Mouse (Mus musculus): Measurements from ENCODE around the gene Vwc2. TPM values are rescaled to one million over a fixed set of nuclear protein-coding genes. Genes with fewer than 3 reads are reported as not detected.

Gene Vwc2
- total RNA-seq, 4 experiments from 2014 or later = 0.13 TPM; not detected in 3

DNA sequence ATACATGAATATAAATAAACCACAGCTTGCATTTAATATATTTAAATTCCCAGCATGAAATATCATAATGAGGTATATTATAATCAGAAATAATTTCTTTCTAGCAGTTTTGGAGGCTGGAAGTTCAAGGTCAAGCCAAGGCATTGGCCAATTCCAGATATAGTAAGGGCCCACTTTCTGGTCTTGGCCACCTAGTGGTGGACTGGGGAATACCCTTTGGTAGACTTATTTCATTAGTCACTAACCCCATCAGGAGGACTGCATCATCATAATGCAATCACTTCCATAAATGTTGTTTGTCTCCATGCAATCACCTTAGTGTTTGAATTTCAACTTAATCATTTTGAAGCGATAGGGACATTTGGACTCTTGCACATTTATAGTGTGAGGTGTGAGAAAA lies 125.3 kb downstream of the Vwc2 start:
- DNase-seq (ENCODE audit: low spot score in 2 of 2) = no peak

DNA sequence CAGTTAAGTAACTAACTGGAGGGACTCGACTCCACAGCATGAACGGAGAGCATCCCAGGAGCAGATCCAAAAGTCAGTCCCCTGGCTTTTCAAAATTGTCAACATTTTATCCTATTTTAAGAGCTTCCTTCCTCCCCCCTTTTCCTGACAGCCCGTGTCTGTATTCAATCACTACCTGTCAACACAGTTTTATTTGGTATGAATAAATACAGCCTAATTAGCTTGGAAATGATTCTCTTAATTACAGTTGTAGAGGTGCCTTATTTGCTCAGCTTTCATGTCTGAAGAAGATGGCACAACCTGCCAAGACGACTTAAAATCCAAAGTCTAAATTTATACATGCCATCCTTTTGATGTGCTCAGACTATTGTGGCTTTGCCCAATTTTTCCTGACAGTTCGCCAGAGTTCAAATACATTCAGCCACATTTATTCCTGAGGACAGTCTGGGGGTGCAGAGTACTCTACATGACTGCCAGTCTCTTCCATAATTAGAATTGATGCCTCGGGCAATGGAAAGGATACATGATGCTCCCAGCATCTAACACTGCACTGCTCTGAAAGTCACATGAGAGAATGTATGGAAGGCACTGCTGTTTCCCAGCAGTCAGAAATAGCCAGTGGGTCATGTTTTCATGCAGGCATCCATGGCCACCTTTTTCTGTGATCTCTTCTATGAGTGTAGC lies 128.8 kb downstream of the Vwc2 start:
- DNase-seq (ENCODE audit: low spot score in 2 of 2) = no peak

DNA sequence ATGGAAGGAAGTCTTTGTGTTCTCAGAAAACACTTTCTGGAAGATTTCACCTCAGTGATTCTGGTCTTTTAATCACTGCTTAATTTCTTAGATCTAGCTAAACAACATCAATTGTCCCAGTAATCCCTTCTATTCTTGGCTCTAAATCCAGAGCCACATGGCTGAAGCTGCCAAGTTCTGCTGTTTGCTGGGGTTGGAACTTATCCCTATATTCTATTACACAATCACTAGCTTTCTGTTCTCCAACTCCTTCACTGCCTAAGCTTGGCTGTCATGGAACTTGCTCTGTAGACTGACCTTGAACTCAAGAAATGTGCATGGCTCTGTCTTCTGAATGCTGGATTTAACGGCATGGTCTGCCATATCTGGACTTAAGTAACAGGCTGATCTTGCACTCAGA lies 143.3 kb downstream of the Vwc2 start:
- no peak for DNase-seq (ENCODE audit: low spot score in 2 of 2)

DNA sequence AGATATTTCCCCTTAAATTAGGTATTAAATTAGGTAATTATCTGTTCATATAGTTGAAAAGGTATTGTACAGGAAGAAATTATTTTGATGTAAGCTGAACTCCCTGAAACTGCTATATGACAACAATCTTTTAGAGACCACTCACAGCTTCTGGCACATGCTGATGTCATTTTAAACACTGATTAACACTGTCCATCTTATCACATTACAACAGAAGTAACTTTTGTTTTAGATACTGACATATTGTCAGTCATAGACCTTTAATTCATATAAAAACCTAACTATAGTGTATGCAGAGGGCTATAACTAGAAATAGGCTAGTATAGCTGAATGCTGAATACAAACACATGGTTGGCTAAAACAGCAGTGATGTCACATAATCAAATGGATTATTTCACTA lies 166.1 kb downstream of the Vwc2 start:
- DNase-seq (ENCODE audit: low spot score in 2 of 2) = no peak

DNA sequence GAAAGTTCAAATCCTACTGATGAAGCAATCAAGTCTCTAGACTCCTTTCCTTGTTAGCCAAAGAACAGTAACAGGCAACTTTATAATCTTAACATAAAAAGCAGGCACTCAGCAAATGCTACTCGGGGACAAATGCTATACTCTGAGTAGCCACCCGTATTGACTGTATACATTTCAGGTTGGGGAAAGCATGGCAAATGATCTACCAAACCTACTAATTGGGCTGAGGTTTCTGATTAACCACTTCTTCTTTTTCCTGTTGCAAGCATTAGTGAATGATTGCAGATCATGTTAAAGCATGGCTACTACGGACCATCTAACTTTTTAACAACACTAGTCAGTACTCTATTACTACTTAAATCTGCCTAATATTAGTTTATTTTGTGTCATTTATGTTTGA lies 169.5 kb downstream of the Vwc2 start:
- DNase-seq (ENCODE audit: low spot score in 2 of 2) = no peak
